Mouse (Mus musculus) G1E (cell line): ENCODE data around the gene Marveld2.

Experiments used
- CTCF ChIP-seq: IDR thresholded peaks from 2 replicates; pipeline ENCODE4 v1.5.1; 2012; ENCODE audit warnings: low read depth, low read length, inconsistent platforms, mixed read lengths
- GATA1 ChIP-seq: IDR thresholded peaks from 2 replicates; pipeline ENCODE4 v1.6.1; 2012; ENCODE audit warnings: borderline replicate concordance, low read length, inconsistent platforms, mixed read lengths
- GATA2 ChIP-seq: IDR thresholded peaks from 2 replicates; pipeline ENCODE4 v1.6.1; 2012; ENCODE audit warnings: low read depth, low read length, inconsistent platforms, borderline replicate concordance
- POLR2AphosphoS5 ChIP-seq: IDR thresholded peaks from 2 replicates; pipeline ENCODE4 v1.6.1; 2012; ENCODE audit warnings: low read depth, low read length, inconsistent platforms; ENCODE audit not compliant: insufficient replicate concordance
- TAL1 ChIP-seq: conservative IDR thresholded peaks from 2 replicates; pipeline ENCODE4 v1.6.1; 2012; ENCODE audit warnings: low read depth, low read length, inconsistent platforms, mixed read lengths

DNA sequence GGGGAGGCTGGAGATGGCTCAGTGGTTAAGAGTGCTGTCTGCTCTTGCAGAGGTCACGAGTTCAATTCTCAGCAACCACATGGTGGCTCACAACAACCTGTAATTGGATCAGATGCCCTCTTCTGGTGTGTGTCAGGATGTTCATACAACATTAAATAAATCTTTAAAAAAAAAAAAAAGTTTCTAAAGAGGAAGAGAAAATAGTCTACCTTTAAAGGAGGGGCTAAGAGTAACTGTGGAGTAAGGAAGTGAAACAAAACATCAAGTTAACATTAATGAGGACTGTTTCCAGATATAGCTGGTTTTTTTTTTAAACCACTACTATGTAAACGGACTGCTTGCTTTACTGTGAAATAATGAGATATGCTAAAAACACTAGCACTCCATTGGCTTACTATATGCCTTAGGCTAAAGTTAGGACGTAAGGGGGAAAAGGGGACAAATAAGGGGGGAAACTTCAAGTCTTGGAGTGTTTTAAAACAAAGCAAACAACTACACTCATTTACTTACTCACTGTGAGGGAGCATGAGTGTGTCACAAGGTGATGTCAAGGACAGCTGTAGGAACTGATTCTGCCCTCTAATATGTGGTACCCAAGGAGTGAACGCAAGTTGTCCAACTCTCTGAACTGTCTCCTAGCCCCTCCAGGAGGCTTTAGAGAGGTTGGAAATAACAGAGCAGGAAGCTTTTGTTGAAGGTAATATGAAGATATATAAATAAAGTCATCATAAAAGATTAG, 25.9 kb upstream of the Marveld2 start:
- no peak for TF ChIP-seq CTCF
- no peak for TF ChIP-seq POLR2AphosphoS5
- no peak for TF ChIP-seq GATA1
- no peak for TF ChIP-seq TAL1
- no peak for TF ChIP-seq GATA2
